Mouse (Mus musculus) neural tube, embryonic 11.5 days (tissue): ENCODE measurements at regions not wholly inside any gene's neighbourhood (a gene's known extent, or its start where the extent isn't known, plus 50 kb on each side); places are given as distances from the start of the nearest gene placed in this dataset.

ENCODE experiments used
- ATAC-seq: fragments of 200-750 bp; cut with Nextera tagmentation; 2 replicates; pipeline ENCODE4 v1.8.0; 2017; ENCODE audit warnings: moderate number of reproducible peaks, mild to moderate bottlenecking, moderate TSS enrichment, moderate library complexity; ENCODE audit not compliant: insufficient read depth, low FRiP score, low TSS enrichment
- DNase-seq: peaks from one replicate; pipeline ENCODE4 v3.0.0-alpha.2; 2015; ENCODE audit warnings: low spot score
- H3K27ac ChIP-seq: fragments of 300-500 bp; sonication (generic); 2 replicates; pipeline ENCODE4 v1.5.1; 2014; ENCODE audit warnings: low read depth, mild to moderate bottlenecking, low read length
- H3K27me3 ChIP-seq: fragments of 300-500 bp; sonication (generic); 2 replicates; pipeline ENCODE4 v1.6.1; 2014; ENCODE audit warnings: mild to moderate bottlenecking, low read length, mixed read lengths; ENCODE audit not compliant: control insufficient read depth, insufficient read depth
- H3K36me3 ChIP-seq: fragments of 300-500 bp; sonication (generic); 2 replicates; pipeline ENCODE4 v1.6.1; 2014; ENCODE audit warnings: mild to moderate bottlenecking, low read length, moderate library complexity, mixed read lengths; ENCODE audit not compliant: control insufficient read depth, insufficient read depth
- H3K4me1 ChIP-seq: fragments of 300-500 bp; sonication (generic); 2 replicates; pipeline ENCODE4 v1.6.1; 2014; ENCODE audit warnings: low read length, mixed read lengths; ENCODE audit not compliant: control insufficient read depth, insufficient read depth
- H3K4me2 ChIP-seq: fragments of 300-500 bp; sonication (generic); 2 replicates; pipeline ENCODE4 v1.6.1; 2014; ENCODE audit warnings: low read depth, mild to moderate bottlenecking, moderate library complexity
- H3K4me3 ChIP-seq: fragments of 300-500 bp; sonication (generic); 2 replicates; pipeline ENCODE4 v1.5.1; 2014; ENCODE audit warnings: low read depth, low read length
- H3K9ac ChIP-seq: fragments of 300-500 bp; sonication (generic); 2 replicates; pipeline ENCODE4 v1.6.1; 2014; ENCODE audit warnings: mild to moderate bottlenecking, low read length
- H3K9me3 ChIP-seq: fragments of 300-500 bp; sonication (generic); 2 replicates; pipeline ENCODE4 v1.6.1; 2016; ENCODE audit warnings: low read length; ENCODE audit not compliant: control insufficient read depth
- WGBS: fragments of 180-500 bp; shearing (Covaris S2); extraction: QIAGEN DNeasy Blood & Tissue Kit; methylation state at CpG from one replicate; pipeline ENCODE4 v1.1.7; 2014; 5-methylcytosine and 5-hydroxymethylcytosine counted together

- Histone ChIP-seq H3K4me1 (peaks cover 3% of the 10 kb centered on the region; the same call in 1 of the 2 replicates), H3K27ac (no peak overlapping the region), H3K9me3 (no peaks in the 10 kb centered on the region), H3K36me3 (no peaks in the 10 kb centered on the region), H3K9ac (no peak overlapping the region), H3K4me2 (no peak overlapping the region), H3K4me3 (no peak overlapping the region), H3K27me3 (no peaks in the 10 kb centered on the region)
- ATAC-seq = no peak
- no peak for DNase-seq
Observed at GRCm38 (mm10) chr5:12639549-12639948, 256.4 kb downstream of the Sema3d start.

GRCm38 (mm10) chr5:12646269-12646668, 263.1 kb downstream of the Sema3d start:
- WGBS = 58% methylated on average over 2 of the region's 2 CpGs
- ATAC-seq = no peak
- H3K36me3 ChIP-seq = no peaks in the 10 kb centered on the region
- no peak overlapping the region for H3K27ac ChIP-seq
- no peaks in the 10 kb centered on the region for H3K4me1 ChIP-seq
- H3K27me3 ChIP-seq = no peaks in the 10 kb centered on the region
- H3K4me3 ChIP-seq = no peak overlapping the region
- no peak overlapping the region for H3K9ac ChIP-seq
- no peak for DNase-seq
- no peak overlapping the region for H3K4me2 ChIP-seq
- H3K9me3 ChIP-seq = no peaks in the 10 kb centered on the region

- no peak overlapping the region for H3K4me3 ChIP-seq
- 88% methylated on average over 2 of the region's 2 CpGs for WGBS
- H3K27ac ChIP-seq = no peak overlapping the region
- no peak overlapping the region for H3K9ac ChIP-seq
- H3K4me1 ChIP-seq = no peaks in the 10 kb centered on the region
- H3K36me3 ChIP-seq = no peaks in the 10 kb centered on the region
- DNase-seq (no peak), ATAC-seq (no peak)
- H3K4me2 ChIP-seq = no peak overlapping the region
- H3K27me3 ChIP-seq = no peaks in the 10 kb centered on the region
- H3K9me3 ChIP-seq = no peaks in the 10 kb centered on the region
Observed at GRCm38 (mm10) chr5:12673666-12674065, 290.5 kb downstream of the Sema3d start.

- no peaks in the 10 kb centered on the region for H3K27me3 ChIP-seq
- no peak overlapping the region for H3K9ac ChIP-seq
- H3K36me3 ChIP-seq = no peaks in the 10 kb centered on the region
- no peak overlapping the region for H3K4me2 ChIP-seq
- ATAC-seq (no peak), DNase-seq (no peak)
- 76% methylated on average over 4 of the region's 4 CpGs for WGBS
- no peaks in the 10 kb centered on the region for H3K4me1 ChIP-seq
- H3K27ac ChIP-seq = no peak overlapping the region
- H3K9me3 ChIP-seq = no peaks in the 10 kb centered on the region
- H3K4me3 ChIP-seq = no peak overlapping the region
Observed at GRCm38 (mm10) chr5:12674134-12674533, 290.9 kb downstream of the Sema3d start.

DNA sequence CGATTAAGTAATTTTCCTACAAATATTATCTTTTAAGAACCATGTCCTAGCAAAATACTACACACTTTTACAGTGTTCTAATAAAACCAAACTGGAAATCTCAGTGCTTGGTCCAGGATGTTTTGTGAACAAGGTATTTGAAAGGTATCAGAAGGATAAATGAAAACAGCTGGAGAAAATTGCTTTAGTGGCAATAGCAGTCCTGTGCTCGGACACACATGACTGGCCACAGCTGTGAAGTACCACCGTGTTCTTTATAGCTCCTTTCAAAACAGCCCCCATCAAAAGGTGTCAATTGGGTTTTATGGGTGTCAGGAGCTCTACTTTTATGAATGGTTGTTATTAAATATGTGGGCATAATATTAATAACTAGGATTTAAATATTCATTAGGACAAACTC, 293.5 kb downstream of the Sema3d start:
- Histone ChIP-seq H3K27ac (no peak overlapping the region), H3K4me1 (no peaks in the 10 kb centered on the region), H3K4me3 (no peak overlapping the region), H3K9ac (no peak overlapping the region), H3K9me3 (no peaks in the 10 kb centered on the region), H3K4me2 (no peak overlapping the region), H3K27me3 (no peaks in the 10 kb centered on the region), H3K36me3 (no peaks in the 10 kb centered on the region)
- DNase-seq = no peak
- ATAC-seq = no peak
- 41% methylated on average over 3 of the region's 3 CpGs for WGBS

DNA sequence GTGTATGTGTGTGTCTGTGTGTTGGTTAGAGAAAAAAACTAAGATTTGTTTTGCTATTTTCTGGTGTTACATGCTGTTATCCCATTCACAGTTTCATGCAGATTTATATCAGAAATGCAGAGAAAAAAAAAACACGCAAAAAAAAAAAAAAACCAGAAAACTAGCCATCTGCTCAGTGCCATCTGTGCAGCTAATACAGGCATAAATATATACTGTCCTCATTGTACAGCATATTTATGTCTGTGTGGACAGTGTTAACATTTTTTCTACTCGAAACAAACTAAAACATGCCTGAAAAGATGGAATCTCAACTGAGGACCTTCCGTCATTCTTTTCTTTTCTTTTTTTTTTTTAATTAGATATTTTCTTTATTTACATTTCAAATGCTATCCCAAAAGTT, 331.7 kb downstream of the Sema3d start:
- WGBS = 90% methylated on average over 3 of the region's 3 CpGs
- H3K4me1 ChIP-seq = no peaks in the 10 kb centered on the region
- H3K9me3 ChIP-seq = peaks cover 3% of the 10 kb centered on the region; the same call in 1 of the 2 replicates
- H3K27ac ChIP-seq = no peak overlapping the region
- H3K4me2 ChIP-seq = no peak overlapping the region
- ATAC-seq = no peak
- DNase-seq = no peak
- no peaks in the 10 kb centered on the region for H3K36me3 ChIP-seq
- no peaks in the 10 kb centered on the region for H3K27me3 ChIP-seq
- no peak overlapping the region for H3K9ac ChIP-seq
- no peak overlapping the region for H3K4me3 ChIP-seq

GRCm38 (mm10) chr5:12751514-12751913, 368.3 kb downstream of the Sema3d start:
- H3K4me3 ChIP-seq = no peak overlapping the region
- H3K9me3 ChIP-seq = no peaks in the 10 kb centered on the region
- H3K27me3 ChIP-seq = no peaks in the 10 kb centered on the region
- H3K27ac ChIP-seq = no peak overlapping the region
- WGBS = 37% methylated on average over 5 of the region's 5 CpGs
- H3K36me3 ChIP-seq = no peaks in the 10 kb centered on the region
- H3K4me2 ChIP-seq = no peak overlapping the region
- peak; percentile 25 for DNase-seq
- H3K4me1 ChIP-seq = no peaks in the 10 kb centered on the region
- no peak overlapping the region for H3K9ac ChIP-seq
- no peak for ATAC-seq

DNA sequence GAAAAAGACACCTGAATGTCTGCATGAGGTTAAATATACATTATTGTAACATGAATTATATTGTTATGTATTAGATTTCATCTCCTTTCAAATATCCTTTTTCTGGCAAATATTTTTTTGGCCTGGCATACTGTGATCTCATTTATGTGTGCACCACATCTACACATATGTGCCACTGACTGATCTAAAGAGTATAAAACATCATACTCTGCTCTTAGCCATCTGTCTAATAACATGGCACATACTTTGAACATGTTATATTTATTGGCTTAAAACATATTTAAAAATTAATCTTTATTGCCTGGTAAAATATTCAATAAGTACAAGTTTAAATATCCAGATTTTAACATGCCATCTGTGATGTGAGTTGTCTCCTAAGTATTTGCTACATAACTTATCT, 365.6 kb upstream of the Sema3a start:
- Histone ChIP-seq H3K9ac (no peak overlapping the region), H3K4me3 (no peak overlapping the region), H3K27me3 (no peaks in the 10 kb centered on the region), H3K4me1 (no peaks in the 10 kb centered on the region), H3K36me3 (no peaks in the 10 kb centered on the region), H3K27ac (no peak overlapping the region), H3K9me3 (no peaks in the 10 kb centered on the region), H3K4me2 (no peak overlapping the region)
- DNase-seq = no peak
- ATAC-seq = no peak

- H3K27ac ChIP-seq = no peak overlapping the region
- H3K36me3 ChIP-seq = no peaks in the 10 kb centered on the region
- no peaks in the 10 kb centered on the region for H3K27me3 ChIP-seq
- DNase-seq (no peak), ATAC-seq (no peak)
- H3K9ac ChIP-seq = no peak overlapping the region
- WGBS = 90% methylated on average over 1 of the region's 1 CpGs
- H3K9me3 ChIP-seq = no peaks in the 10 kb centered on the region
- H3K4me3 ChIP-seq = no peak overlapping the region
- H3K4me1 ChIP-seq = no peaks in the 10 kb centered on the region
- no peak overlapping the region for H3K4me2 ChIP-seq
Observed at GRCm38 (mm10) chr5:12767383-12767782, 357.8 kb upstream of the Sema3a start.
